Mouse (Mus musculus) layer of hippocampus, postnatal 36 days (tissue): Measurements from ENCODE around the gene Pitpnc1. TPM values are rescaled to one million over a fixed set of nuclear protein-coding genes. Genes with fewer than 3 reads are reported as not detected.

Source experiments
- DNase-seq, 2 experiments: peaks; one replicate each; pipeline ENCODE4 v3.0.0; 2022
- total RNA-seq, 2 experiments: library from RNA; stranded (reverse); gene quantifications; 2 replicates each; pipeline ENCODE4 v1.2.3; 2021

Gene Pitpnc1
- total RNA-seq, 2 experiments from 2014 or later = 48.9 to 53.6 TPM

GRCm38 (mm10) chr11:107223667-107224214, 246.8 kb downstream of the Pitpnc1 start:
- DNase-seq = no peak

GRCm38 (mm10) chr11:107223169-107223561, 247.3 kb downstream of the Pitpnc1 start:
- no peak for DNase-seq

GRCm38 (mm10) chr11:107222531-107223168, 247.8 kb downstream of the Pitpnc1 start:
- DNase-seq = no peak

- DNase-seq = no peak
Observed at GRCm38 (mm10) chr11:107215111-107215510, 255.4 kb downstream of the Pitpnc1 start.

GRCm38 (mm10) chr11:107213745-107214144, 256.8 kb downstream of the Pitpnc1 start:
- DNase-seq = no peak

- no peak for DNase-seq
Observed at GRCm38 (mm10) chr11:107209818-107210217, 260.7 kb downstream of the Pitpnc1 start.

- no peak for DNase-seq
Observed at GRCm38 (mm10) chr11:107201773-107202172, 268.7 kb downstream of the Pitpnc1 start.

GRCm38 (mm10) chr11:107199281-107199680, 271.2 kb downstream of the Pitpnc1 start:
- DNase-seq = no peak

GRCm38 (mm10) chr11:107195334-107195733, 275.2 kb downstream of the Pitpnc1 start:
- DNase-seq = no peak

GRCm38 (mm10) chr11:107190376-107190775, 280.1 kb downstream of the Pitpnc1 start:
- DNase-seq = no peak

GRCm38 (mm10) chr11:107188565-107189552, 281.6 kb downstream of the Pitpnc1 start, which contains the start of gene Nol11:
TSS of gene Nol11 (minus strand) at chr11:107189381.
- peak; percentile 98 for DNase-seq

GRCm38 (mm10) chr11:107183777-107184176, 286.7 kb downstream of the Pitpnc1 start:
- DNase-seq = no peak

- DNase-seq = no peak
Observed at GRCm38 (mm10) chr11:107161215-107161614, 309.3 kb downstream of the Pitpnc1 start.

GRCm38 (mm10) chr11:107159034-107159433, 311.5 kb downstream of the Pitpnc1 start:
- DNase-seq = no peak

Other genes starting within 250 kb of the Pitpnc1 start
- 10 to 100 TPM; 67.9 to 70.2 TPM for gene Psmd12, start 8.8 kb upstream of the Pitpnc1 start, total RNA-seq
- gene Helz, start 77.2 kb upstream of the Pitpnc1 start, total RNA-seq = 10 to 100 TPM; 41.4 to 52.6 TPM
- gene Cacng1, start 245.8 kb upstream of the Pitpnc1 start, total RNA-seq = not detected